Mouse (Mus musculus) spleen, postnatal 14 days (tissue): ENCODE results near the gene Kif5a.
"Not testable (repeated sequence)": the region's sequence is repeated elsewhere in the genome, so short reads cannot be mapped to it uniquely, and the experiment has no call there.

Experiments used
- DNase-seq, 2 experiments: peaks; one replicate each; pipeline ENCODE4 v3.0.0; 2021 to 2022; ENCODE audit warnings: low spot score in 2 of 2

Kif5a gene

GRCm38 (mm10) chr10:127214422-127214803 lies 48.7 kb downstream of the Kif5a start:
- DNase-seq = no peak

- no peak for DNase-seq
Observed at GRCm38 (mm10) chr10:127213704-127214421, 49.3 kb downstream of the Kif5a start.

- no peak for DNase-seq
Observed at GRCm38 (mm10) chr10:127213272-127213671, 49.9 kb downstream of the Kif5a start.

GRCm38 (mm10) chr10:127211414-127211854 lies 51.7 kb downstream of the Kif5a start, which contains the start of gene Pip4k2c:
TSS of gene Pip4k2c (minus strand) at chr10:127211585.
- peak; percentile 86 to 90 for DNase-seq

- DNase-seq = no peak
Observed at GRCm38 (mm10) chr10:127210961-127211405, 52.2 kb downstream of the Kif5a start.

GRCm38 (mm10) chr10:127209928-127210570 lies 53.1 kb downstream of the Kif5a start:
- DNase-seq = no peak

- DNase-seq = no peak
Observed at GRCm38 (mm10) chr10:127208921-127209320, 54.2 kb downstream of the Kif5a start.

GRCm38 (mm10) chr10:127205373-127205772 lies 57.8 kb downstream of the Kif5a start:
- DNase-seq = no peak

GRCm38 (mm10) chr10:127204589-127204988 lies 58.6 kb downstream of the Kif5a start:
- DNase-seq = no peak

GRCm38 (mm10) chr10:127203106-127203505 lies 60.0 kb downstream of the Kif5a start:
- DNase-seq = no peak

- DNase-seq = no peak
Observed at GRCm38 (mm10) chr10:127200279-127200678, 62.9 kb downstream of the Kif5a start.

- no peak for DNase-seq
Observed at GRCm38 (mm10) chr10:127199474-127199873, 63.7 kb downstream of the Kif5a start.

- DNase-seq = no peak
Observed at GRCm38 (mm10) chr10:127199068-127199467, 64.1 kb downstream of the Kif5a start.

- DNase-seq = no peak
Observed at GRCm38 (mm10) chr10:127198492-127198891, 64.7 kb downstream of the Kif5a start.

- no peak for DNase-seq
Observed at GRCm38 (mm10) chr10:127197505-127198110, 65.5 kb downstream of the Kif5a start.

GRCm38 (mm10) chr10:127197104-127197503 lies 66.0 kb downstream of the Kif5a start:
- DNase-seq = no peak

GRCm38 (mm10) chr10:127196392-127196791 lies 66.8 kb downstream of the Kif5a start:
- no peak for DNase-seq

GRCm38 (mm10) chr10:127195328-127196129 lies 67.6 kb downstream of the Kif5a start, which contains the start of gene Dtx3:
TSS of gene Dtx3 (minus strand) at chr10:127195728.
- no peak for DNase-seq

GRCm38 (mm10) chr10:127194428-127195327 lies 68.5 kb downstream of the Kif5a start:
- no peak for DNase-seq

GRCm38 (mm10) chr10:127193011-127193410 lies 70.1 kb downstream of the Kif5a start:
- DNase-seq = no peak

GRCm38 (mm10) chr10:127192057-127192328 lies 71.2 kb downstream of the Kif5a start:
- not testable (repeated sequence) for DNase-seq
